ENCODE assay signal across 24 mouse cellular contexts in genomic region chr1:64929673-64930072, GRCm38 (mm10). TPM values are rescaled to one million over a fixed set of nuclear protein-coding genes. Genes with fewer than 3 reads are reported as not detected.
DNase-seq lines count a peak whose midpoint lies in the region; ATAC-seq and TF ChIP-seq lines count a peak whose summit lies in the region.
"Had no signal": no experiment of that assay in that cellular context is flagged by ENCODE, and none has a peak within 500 bp of the region (broad histone marks: within the 10 kb centered on the region; RNA-seq: fewer than 3 reads in every experiment).

No protein-coding gene starts in this region.

- CTCF ChIA-PET in Patski (lab: Charles Lee): interaction anchor here (1.4 to 2.4 kb wide), 2 partner anchors 8 to 12 kb away, joined by 3 to 8 read pairs; no protein-coding TSS in a partner anchor

- H3K4me1 ChIP-seq in CH12.LX (ENCODE audit: control insufficient read depth in 1 of 2, insufficient read depth in 2 of 2): peaks cover 8 to 50% of the 10 kb centered on the region in 2 experiments
- H3K4me1 ChIP-seq in embryonic fibroblast, embryonic 13.5 days (ENCODE audit: control insufficient read depth, insufficient read depth, low read length): peaks cover 8% of the 10 kb centered on the region
- 0 out of 2 replicates have a peak, but pooled peaks cover 2% of the 10 kb centered on the region for H3K4me1 ChIP-seq in heart, embryonic 10.5 days
- H3K4me1 ChIP-seq: embryonic facial prominence, embryonic 13.5 days; embryonic facial prominence, embryonic 15.5 days; forebrain, embryonic 13.5 days; forebrain, embryonic 15.5 days had no signal

- H3K36me3 ChIP-seq in CH12.LX (replicated peaks in 1 of 2; ENCODE audit: control insufficient read depth in 1 of 2, insufficient read depth in 1 of 2, low read length in 1 of 2): peaks cover 3 to 15% of the 10 kb centered on the region in 2 experiments
- H3K36me3 ChIP-seq in heart, embryonic 10.5 days: no peaks in the 10 kb centered on the region
- H3K36me3 ChIP-seq: embryonic facial prominence, embryonic 13.5 days; embryonic facial prominence, embryonic 15.5 days; forebrain, embryonic 15.5 days had no signal

- DNase-seq in 3T3-L1 (ENCODE audit: low read depth, low spot score) (peak; percentile 38), CH12.LX (ENCODE audit: extremely low read depth) (no peak), Patski (ENCODE audit: low read depth, low spot score) (no peak)
- no peak for DNase-seq in heart, embryonic 10.5 days (ENCODE audit: low spot score)
- DNase-seq in kidney, postnatal 14 days: no peak
- DNase-seq in neural tube, embryonic 10.5 days (ENCODE audit: extremely low spot score, low spot score): no peak
- no peak for DNase-seq in urinary bladder, postnatal 25 days (ENCODE audit: low spot score)
- DNase-seq: adrenal gland, adult 8-10 months; adrenal gland, postnatal 14 days; adrenal gland, postnatal 36 days; cerebellum, adult 11 months; cerebellum, adult 18-20 months; cerebellum, adult 8-10 months; cerebellum, adult 9-11 months; cerebellum, postnatal 14 days; cerebellum, postnatal 36 days; embryo, embryonic 11 days; forebrain, postnatal 0 days had no signal

- peaks cover 3% of the 10 kb centered on the region for H3K9me3 ChIP-seq in CH12.LX (replicated peaks; ENCODE audit: low read length)
- H3K9me3 ChIP-seq in heart, embryonic 10.5 days: no peaks in the 10 kb centered on the region
- H3K9me3 ChIP-seq: embryonic facial prominence, embryonic 13.5 days; embryonic facial prominence, embryonic 15.5 days; forebrain, embryonic 13.5 days; forebrain, embryonic 15.5 days had no signal

- no peaks in the 10 kb centered on the region for H3K27me3 ChIP-seq in CH12.LX (replicated peaks)
- H3K27me3 ChIP-seq in Patski: no peaks in the 10 kb centered on the region
- no peaks in the 10 kb centered on the region for H3K27me3 ChIP-seq in heart, embryonic 10.5 days (ENCODE audit: insufficient read depth, poor library complexity, severe bottlenecking)
- H3K27me3 ChIP-seq: embryonic facial prominence, embryonic 13.5 days; embryonic facial prominence, embryonic 15.5 days; forebrain, embryonic 15.5 days had no signal

- no peak overlapping the region for H3K4me3 ChIP-seq in CH12.LX (replicated peaks in 1 of 3; ENCODE audit: low read depth in 2 of 3, low read length in 2 of 3, poor library complexity in 1 of 3)
- no peak overlapping the region for H3K4me3 ChIP-seq in embryonic fibroblast, embryonic 13.5 days (ENCODE audit: insufficient read depth, low read length)
- H3K4me3 ChIP-seq in heart, embryonic 10.5 days: no peak overlapping the region
- H3K4me3 ChIP-seq: embryonic facial prominence, embryonic 13.5 days; embryonic facial prominence, embryonic 15.5 days; forebrain, embryonic 13.5 days; forebrain, embryonic 15.5 days had no signal

- no peak for TF ChIP-seq POLR2A in CH12.LX (IDR thresholded peaks at IDR 0.05; ENCODE audit: low read depth, low read length)
- no peak for TF ChIP-seq POLR2A in embryonic fibroblast, embryonic 13.5 days (IDR thresholded peaks at IDR 0.05; ENCODE audit: low read depth, low read length)

- peak; percentile 40 for ATAC-seq in Patski
- ATAC-seq: CD4-positive, CD25-positive, alpha-beta regulatory T cell, adult 4 months; forebrain, embryonic 13.5 days; forebrain, embryonic 15.5 days; forebrain, postnatal 0 days had no signal

- peak overlapping the region; percentile 23 for H3K9ac ChIP-seq in CH12.LX (ENCODE audit: insufficient read depth, low read depth)
- H3K9ac ChIP-seq: embryonic facial prominence, embryonic 13.5 days; embryonic facial prominence, embryonic 15.5 days; forebrain, embryonic 13.5 days; forebrain, embryonic 15.5 days; forebrain, postnatal 0 days had no signal

- dilution Hi-C loops in CH12.LX (cut with MboI; ENCODE audit: extremely low pct_ligation_motif_present, extremely low pct_unique_long_range_greater_than_20kb, low sequenced_read_pairs): no loop called here

- POLR2A ChIA-PET in Patski (lab: Charles Lee): no interaction called here

- H3K4me2 ChIP-seq in CH12.LX (ENCODE audit: insufficient read depth, low read depth, poor library complexity, severe bottlenecking): peak overlapping the region; percentile 42; the same call in 1 of the 2 replicates
- H3K4me2 ChIP-seq: embryonic facial prominence, embryonic 13.5 days; embryonic facial prominence, embryonic 15.5 days; forebrain, embryonic 13.5 days; forebrain, embryonic 15.5 days had no signal

- no peak for TF ChIP-seq EP300 in CH12.LX (IDR thresholded peaks at IDR 0.05; ENCODE audit: low read length)

- 77% methylated on average over 4 of the region's 4 CpGs for WGBS in heart, embryonic 10.5 days

- TF ChIP-seq RAD21 in CH12.LX (IDR thresholded peaks at IDR 0.05; ENCODE audit: low read depth, low read length): no peak

- no peak for TF ChIP-seq CTCF in CH12.LX (conservative IDR thresholded peaks at IDR 0.05 in 1 of 2, IDR thresholded peaks at IDR 0.05 in 1 of 2; ENCODE audit: low read depth in 2 of 2, low read length in 2 of 2)
- TF ChIP-seq CTCF in Patski (IDR thresholded peaks at IDR 0.05): no peak
- no peak for TF ChIP-seq CTCF in embryonic fibroblast, embryonic 13.5 days (IDR thresholded peaks at IDR 0.05; ENCODE audit: borderline replicate concordance, insufficient read depth, low read length)

- in situ Hi-C loops in CH12.LX (cut with MboI; ENCODE audit: low pct_ligation_motif_present, low pct_unique_long_range_greater_than_20kb, low sequenced_read_pairs) (no loop called here), Patski (cut with MboI; ENCODE audit: low pct_unique_long_range_greater_than_20kb) (loop anchor here (5.0 kb wide), 1 partner anchor 307 kb away; no protein-coding TSS in a partner anchor)

- peak overlapping the region; percentile 72 for H3K27ac ChIP-seq in CH12.LX (ENCODE audit: insufficient read depth, low read depth)
- peak overlapping the region; percentile 55; the same call in 1 of the 2 replicates for H3K27ac ChIP-seq in embryonic fibroblast, embryonic 13.5 days (ENCODE audit: insufficient read depth, low read length)
- no peak overlapping the region for H3K27ac ChIP-seq in heart, embryonic 10.5 days
- H3K27ac ChIP-seq: embryonic facial prominence, embryonic 13.5 days; embryonic facial prominence, embryonic 15.5 days; forebrain, embryonic 13.5 days; forebrain, embryonic 15.5 days had no signal

- peaks cover 6% of the 10 kb centered on the region; the same call in 1 of the 2 replicates for H3K79me2 ChIP-seq in CH12.LX (replicated peaks; ENCODE audit: control insufficient read depth, extremely low read depth, insufficient read depth, poor library complexity, severe bottlenecking)

TF ChIP-seq in CH12.LX, 34 proteins besides CTCF, POLR2A, EP300 and RAD21:
- no peak for TF ChIP-seq TBP (conservative IDR thresholded peaks at IDR 0.05; ENCODE audit: low read depth, low read length)
- TF ChIP-seq USF1 (IDR thresholded peaks at IDR 0.05; ENCODE audit: low read depth, low read length): no peak
- TF ChIP-seq NRF1 (IDR thresholded peaks at IDR 0.05; ENCODE audit: low read depth, low read length): no peak
- TF ChIP-seq SMC3 (IDR thresholded peaks at IDR 0.05; ENCODE audit: low read depth, low read length): no peak
- no peak for TF ChIP-seq ZMIZ1 (IDR thresholded peaks at IDR 0.05; ENCODE audit: low read depth, low read length)
- TF ChIP-seq MXI1 (IDR thresholded peaks at IDR 0.05; ENCODE audit: low read depth, low read length): no peak
- no peak for TF ChIP-seq ZKSCAN1 (IDR thresholded peaks at IDR 0.05; ENCODE audit: borderline replicate concordance, low read depth, low read length)
- TF ChIP-seq PAX5 (IDR thresholded peaks at IDR 0.05; ENCODE audit: low read length): no peak
- no peak for TF ChIP-seq BHLHE40 (IDR thresholded peaks at IDR 0.05; ENCODE audit: low read depth, low read length)
- no peak for TF ChIP-seq ETS1 (conservative IDR thresholded peaks at IDR 0.05; ENCODE audit: low read depth, low read length)
- no peak for TF ChIP-seq MAX (IDR thresholded peaks at IDR 0.05; ENCODE audit: low read length)
- no peak for TF ChIP-seq UBTF (IDR thresholded peaks at IDR 0.05; ENCODE audit: low read depth, low read length)
- TF ChIP-seq GABPA (IDR thresholded peaks at IDR 0.05; ENCODE audit: insufficient replicate concordance, low read depth, low read length): no peak
- TF ChIP-seq MYC (IDR thresholded peaks at IDR 0.05; ENCODE audit: low read depth, low read length): no peak
- no peak for TF ChIP-seq MEF2A (IDR thresholded peaks at IDR 0.05; ENCODE audit: borderline replicate concordance, low read depth, low read length)
- TF ChIP-seq ZNF384 (IDR thresholded peaks at IDR 0.05; ENCODE audit: low read depth, low read length): no peak
- no peak for TF ChIP-seq JUND (conservative IDR thresholded peaks at IDR 0.05; ENCODE audit: low read depth, low read length)
- TF ChIP-seq USF2 (conservative IDR thresholded peaks at IDR 0.05; ENCODE audit: low read depth, low read length): no peak
- TF ChIP-seq HCFC1 (IDR thresholded peaks at IDR 0.05; ENCODE audit: low read depth, low read length): no peak
- TF ChIP-seq TCF12 (IDR thresholded peaks at IDR 0.05; ENCODE audit: low read depth, low read length): no peak

RNA-seq across cellular contexts. Expression of gene Plekhm3, which starts 27.0 kb away (rescaled TPM):
- total RNA-seq in CH12.LX (2012; rRNA removed) (14.1 and 14.6 TPM in 2 replicates), CH12.LX (2014; rRNA removed) (9.5 and 9.9 TPM in 2 replicates)
- polyA plus RNA-seq in CH12.LX (2012; ENCODE audit: insufficient read length, low read depth) (11.3 and 13.0 TPM in 2 replicates), Patski (2021) (10.2 TPM)
- 6.5 and 8.2 TPM in 2 replicates for polyA plus RNA-seq in embryonic fibroblast, embryonic 13.5 days (2011; ENCODE audit: insufficient read length, low read depth, missing spikeins)
- 9.3 TPM in 2 replicates for polyA plus RNA-seq in heart, embryonic 10.5 days (2016; fragmentation: Nextera tagmentation; extraction: Ambion mirVana)
